Mouse (Mus musculus): Measurements from ENCODE around the gene Cryga.

GRCm38 (mm10) chr1:65075607-65076006 is 27.6 kb downstream of the Cryga start:
- TF ChIP-seq POLR2A (IDR thresholded peaks at IDR 0.05; ENCODE audit: borderline replicate concordance, control insufficient read depth, low read depth, low read length) (no peak), CTCF (IDR thresholded peaks at IDR 0.05; ENCODE audit: control insufficient read depth, insufficient read depth, low read length) (no peak)
